Mouse (Mus musculus) spleen, adult 2 months (tissue): ENCODE measurements around the gene Gm42688.

ENCODE experiments used
- CTCF ChIP-seq: fragments of 200-500 bp; IDR thresholded peaks from 2 replicates; pipeline ENCODE4 v1.5.1; 2011; ENCODE audit warnings: mild to moderate bottlenecking, inconsistent platforms; ENCODE audit not compliant: insufficient read depth, insufficient read length, insufficient replicate concordance; ENCODE audit errors: extremely low read depth
- POLR2A ChIP-seq: fragments of 200-500 bp; IDR thresholded peaks from 2 replicates; pipeline ENCODE4 v1.6.1; 2011; ENCODE audit warnings: low read depth, low read length, inconsistent platforms

- TF ChIP-seq POLR2A (no peak), CTCF (no peak)
Measured at GRCm38 (mm10) chr6:83103130-83103650, 1.8 kb downstream of the Gm42688 start.
